ENCODE assay signal across 24 mouse cellular contexts in the genomic region with DNA sequence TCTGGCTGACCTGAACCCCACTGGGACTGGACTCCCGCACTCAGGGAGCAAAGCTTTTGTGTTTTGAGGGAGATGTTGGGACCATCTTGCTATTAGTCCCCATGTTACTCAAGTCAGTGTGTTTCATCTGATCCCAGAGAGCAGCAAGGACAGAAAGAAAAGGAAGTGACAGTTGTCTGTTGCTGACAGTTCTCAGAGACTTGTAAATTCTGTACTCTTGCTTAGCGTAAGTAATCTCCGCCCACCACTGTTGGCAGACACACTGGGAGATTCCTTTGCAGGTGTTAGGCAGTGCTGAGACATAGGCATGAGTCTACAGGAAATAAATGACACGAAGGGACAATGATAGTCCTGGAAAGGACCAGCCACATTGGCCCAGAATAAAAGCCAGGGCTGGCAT.
"Had no signal": no experiment of that assay in that cellular context is flagged by ENCODE, and none has a peak within 500 bp of the region (broad histone marks: within the 10 kb centered on the region; RNA-seq: fewer than 3 reads in every experiment).

No protein-coding gene starts in this region.

- H3K9me3 ChIP-seq: liver, embryonic 15.5 days; lung, embryonic 15.5 days; midbrain, embryonic 13.5 days; neural tube, embryonic 13.5 days; neural tube, embryonic 15.5 days; stomach, embryonic 15.5 days had no signal

- H3K4me3 ChIP-seq: liver, embryonic 15.5 days; lung, embryonic 15.5 days; megakaryocyte, embryonic 14.5 days; midbrain, embryonic 13.5 days; neural tube, embryonic 13.5 days; neural tube, embryonic 15.5 days; stomach, embryonic 15.5 days had no signal

- DNase-seq: liver, postnatal 0 days; lung, adult 2 months; lung, postnatal 14 days; lung, postnatal 36 days; retina, postnatal 1 day; right cerebral cortex, adult 18-20 months; right cerebral cortex, postnatal 25 days; right cerebral cortex, postnatal 4 days; spleen, adult 18-20 months; thymus, adult 18-20 months; thymus, postnatal 14 days; thymus, postnatal 36 days had no signal

- H3K9ac ChIP-seq: liver, embryonic 15.5 days; liver, postnatal 0 days; lung, embryonic 15.5 days; midbrain, embryonic 13.5 days; neural tube, embryonic 13.5 days; neural tube, embryonic 15.5 days; stomach, embryonic 15.5 days had no signal

- ATAC-seq: liver, postnatal 0 days; lung, postnatal 0 days; midbrain, embryonic 13.5 days; midbrain, embryonic 16.5 days had no signal

- H3K27me3 ChIP-seq: liver, embryonic 15.5 days; lung, embryonic 15.5 days; midbrain, embryonic 13.5 days; neural tube, embryonic 13.5 days; neural tube, embryonic 15.5 days; stomach, embryonic 15.5 days had no signal

- H3K4me2 ChIP-seq: liver, embryonic 15.5 days; lung, embryonic 15.5 days; midbrain, embryonic 11.5 days; midbrain, embryonic 13.5 days; neural tube, embryonic 13.5 days; neural tube, embryonic 15.5 days; stomach, embryonic 15.5 days had no signal

- H3K27ac ChIP-seq: liver, embryonic 15.5 days; lung, embryonic 15.5 days; macrophage; midbrain, embryonic 13.5 days; neural tube, embryonic 13.5 days; neural tube, embryonic 15.5 days; stomach, embryonic 15.5 days; stomach, postnatal 0 days had no signal

- H3K4me1 ChIP-seq: liver, embryonic 15.5 days; lung, embryonic 15.5 days; megakaryocyte, embryonic 14.5 days; midbrain, embryonic 13.5 days; neural tube, embryonic 13.5 days; neural tube, embryonic 15.5 days; stomach, embryonic 15.5 days had no signal

- H3K36me3 ChIP-seq: liver, embryonic 15.5 days; lung, embryonic 15.5 days; midbrain, embryonic 13.5 days; neural tube, embryonic 13.5 days; neural tube, embryonic 15.5 days; stomach, embryonic 15.5 days had no signal
